Mouse (Mus musculus) myocyte (in vitro differentiated cells): ENCODE results near the gene Gng5.

Source experiments
- E2F4 ChIP-seq: IDR thresholded peaks from one replicate; pipeline ENCODE4 v1.6.1; 2011; ENCODE audit warnings: mild to moderate bottlenecking, control low read depth, moderate library complexity; ENCODE audit not compliant: insufficient read depth
- MYOD1 ChIP-seq, 3 experiments: IDR thresholded peaks; one replicate each; pipeline ENCODE4 v1.6.1; 2011; ENCODE audit warnings: control low read depth in 2 of 3, low read depth in 2 of 3, mild to moderate bottlenecking in 2 of 3, moderate library complexity in 1 of 3; ENCODE audit not compliant: insufficient read length in 2 of 3, control insufficient read depth in 1 of 3
- POLR2A ChIP-seq: IDR thresholded peaks from one replicate; pipeline ENCODE4 v1.6.1; 2011; ENCODE audit warnings: low read depth, mild to moderate bottlenecking, control low read depth, moderate library complexity; ENCODE audit not compliant: insufficient read length
- TCF12 ChIP-seq: IDR thresholded peaks from one replicate; pipeline ENCODE4 v1.6.1; 2011; ENCODE audit warnings: mild to moderate bottlenecking, control low read depth; ENCODE audit not compliant: poor library complexity, insufficient read depth, severe bottlenecking
- USF1 ChIP-seq: IDR thresholded peaks from one replicate; pipeline ENCODE4 v1.6.1; 2011; ENCODE audit warnings: low read depth, mild to moderate bottlenecking, control low read depth, moderate library complexity

- no peak for TF ChIP-seq MYOD1 (IDR thresholded peaks at IDR 0.05; ENCODE audit: control insufficient read depth in 1 of 3, insufficient read length in 2 of 3, low read depth in 2 of 3)
- no peak for TF ChIP-seq TCF12
- TF ChIP-seq USF1, result no peak
- no peak for TF ChIP-seq POLR2A
- TF ChIP-seq E2F4, result no peak
These were observed 48.2 kb upstream of the Gng5 start for GRCm38 (mm10) chr3:146451375-146451774.
